Mouse (Mus musculus): ENCODE results near the gene Frmd4a.

GRCm38 (mm10) chr2:4615014-4615546, 597.6 kb downstream of the Frmd4a start:
- TF ChIP-seq CTCF (IDR thresholded peaks at IDR 0.05; ENCODE audit: low read depth, low read length) (no peak), TAL1 (conservative IDR thresholded peaks at IDR 0.05; ENCODE audit: low read depth, low read length) (no peak)

Data from G1E (cell line).